Mouse (Mus musculus) limb, embryonic 12.5 days (tissue): ENCODE data around the gene Thada. TPM values are rescaled to one million over a fixed set of nuclear protein-coding genes. Genes with fewer than 3 reads are reported as not detected.

Experiments
- ATAC-seq: fragments of 200-750 bp; cut with Nextera tagmentation; 2 replicates; pipeline ENCODE4 v1.8.0; 2017; ENCODE audit warnings: low read depth, moderate TSS enrichment; ENCODE audit not compliant: insufficient number of reproducible peaks, insufficient read depth, low FRiP score, low TSS enrichment
- H3K27ac ChIP-seq: fragments of 300-500 bp; sonication (generic); 2 replicates; pipeline ENCODE4 v1.5.1; 2016; ENCODE audit warnings: mild to moderate bottlenecking, moderate library complexity
- H3K27me3 ChIP-seq: fragments of 300-500 bp; sonication (generic); 2 replicates; pipeline ENCODE4 v1.6.1; 2016; ENCODE audit warnings: mild to moderate bottlenecking, moderate library complexity
- H3K36me3 ChIP-seq: fragments of 300-500 bp; sonication (generic); 2 replicates; pipeline ENCODE4 v1.6.1; 2016; ENCODE audit warnings: mild to moderate bottlenecking, moderate library complexity
- H3K4me1 ChIP-seq: fragments of 300-500 bp; sonication (generic); replicated peaks from 2 replicates; pipeline ENCODE4 v1.6.1; 2016
- H3K4me2 ChIP-seq: fragments of 300-500 bp; sonication (generic); 2 replicates; pipeline ENCODE4 v1.6.1; 2016; ENCODE audit warnings: mild to moderate bottlenecking, moderate library complexity
- H3K4me3 ChIP-seq: fragments of 300-500 bp; sonication (generic); replicated peaks from 2 replicates; pipeline ENCODE4 v1.5.1; 2016; ENCODE audit warnings: mild to moderate bottlenecking
- H3K9ac ChIP-seq: fragments of 300-500 bp; sonication (generic); replicated peaks from 2 replicates; pipeline ENCODE4 v1.6.1; 2016; ENCODE audit warnings: mild to moderate bottlenecking, moderate library complexity
- H3K9me3 ChIP-seq: fragments of 300-500 bp; sonication (generic); 2 replicates; pipeline ENCODE4 v1.6.1; 2016; ENCODE audit warnings: mild to moderate bottlenecking, moderate library complexity
- WGBS: fragments of 180-500 bp; shearing (Covaris S2); methylation state at CpG from one replicate; pipeline ENCODE4 v1.1.7; 2016; 5-methylcytosine and 5-hydroxymethylcytosine counted together
- polyA plus RNA-seq: library from polyadenylated mRNA; unstranded; fragments of >200 nt; fragmentation: Nextera tagmentation; extraction: Ambion mirVana; gene quantifications from 2 replicates; pipeline ENCODE4 v1.2.1, GENCODE M21; 2016

The Thada gene
- polyA plus RNA-seq, 1 experiment from 2014 or later = 15.3 TPM

- ATAC-seq = no peak
- H3K4me1 ChIP-seq = peaks cover 49% of the 10 kb centered on the region
- no peak overlapping the region for H3K27ac ChIP-seq
- peaks cover 34% of the 10 kb centered on the region for H3K27me3 ChIP-seq
- no peak overlapping the region for H3K9ac ChIP-seq
- no peaks in the 10 kb centered on the region for H3K36me3 ChIP-seq
- no peak overlapping the region for H3K4me2 ChIP-seq
- H3K9me3 ChIP-seq = no peaks in the 10 kb centered on the region
- H3K4me3 ChIP-seq = no peak overlapping the region
- 26% methylated on average over 19 of the region's 19 CpGs for whole genome bisulfite sequencing
These were observed 309.0 kb downstream of the Thada start for GRCm38 (mm10) chr17:84156748-84157742.

- no peak for ATAC-seq
- Histone ChIP-seq H3K9me3 (no peaks in the 10 kb centered on the region), H3K36me3 (no peaks in the 10 kb centered on the region), H3K9ac (no peak overlapping the region), H3K27ac (no peak overlapping the region), H3K4me2 (no peak overlapping the region), H3K27me3 (peaks cover 34% of the 10 kb centered on the region), H3K4me3 (no peak overlapping the region), H3K4me1 (peaks cover 46% of the 10 kb centered on the region)
- 28% methylated on average over 13 of the region's 13 CpGs for WGBS
These were observed 309.8 kb downstream of the Thada start for GRCm38 (mm10) chr17:84156227-84156573.

GRCm38 (mm10) chr17:84155516-84156226 is 310.3 kb downstream of the Thada start:
- no peak overlapping the region for H3K27ac ChIP-seq
- peaks cover 40% of the 10 kb centered on the region for H3K4me1 ChIP-seq
- H3K36me3 ChIP-seq = no peaks in the 10 kb centered on the region
- peaks cover 34% of the 10 kb centered on the region for H3K27me3 ChIP-seq
- H3K9ac ChIP-seq = no peak overlapping the region
- no peak for ATAC-seq
- H3K4me3 ChIP-seq = no peak overlapping the region
- no peak overlapping the region for H3K4me2 ChIP-seq
- WGBS = 76% methylated on average over 8 of the region's 8 CpGs
- H3K9me3 ChIP-seq = no peaks in the 10 kb centered on the region

GRCm38 (mm10) chr17:84155029-84155338 is 311.0 kb downstream of the Thada start:
- Histone ChIP-seq H3K36me3 (no peaks in the 10 kb centered on the region), H3K4me3 (no peak overlapping the region), H3K9ac (no peak overlapping the region), H3K4me1 (peaks cover 43% of the 10 kb centered on the region), H3K9me3 (no peaks in the 10 kb centered on the region), H3K27ac (no peak overlapping the region), H3K4me2 (no peak overlapping the region), H3K27me3 (peaks cover 34% of the 10 kb centered on the region)
- ATAC-seq = no peak
- WGBS = 89% methylated on average over 6 of the region's 6 CpGs

GRCm38 (mm10) chr17:84154302-84155028 is 311.5 kb downstream of the Thada start:
- H3K9me3 ChIP-seq = no peaks in the 10 kb centered on the region
- H3K4me3 ChIP-seq = no peak overlapping the region
- H3K36me3 ChIP-seq = no peaks in the 10 kb centered on the region
- no peak for ATAC-seq
- H3K27ac ChIP-seq = no peak overlapping the region
- no peak overlapping the region for H3K4me2 ChIP-seq
- no peak overlapping the region for H3K9ac ChIP-seq
- H3K4me1 ChIP-seq = peaks cover 47% of the 10 kb centered on the region
- peaks cover 34% of the 10 kb centered on the region for H3K27me3 ChIP-seq
- WGBS = 75% methylated on average over 11 of the region's 11 CpGs

GRCm38 (mm10) chr17:84152976-84153786 is 312.8 kb downstream of the Thada start:
- 53% methylated on average over 12 of the region's 12 CpGs for WGBS
- Histone ChIP-seq H3K4me3 (no peak overlapping the region), H3K4me1 (peaks cover 52% of the 10 kb centered on the region), H3K27ac (no peak overlapping the region), H3K9me3 (no peaks in the 10 kb centered on the region), H3K27me3 (peaks cover 34% of the 10 kb centered on the region), H3K36me3 (no peaks in the 10 kb centered on the region), H3K9ac (no peak overlapping the region), H3K4me2 (no peak overlapping the region)
- no peak for ATAC-seq

GRCm38 (mm10) chr17:84152206-84152975 is 313.6 kb downstream of the Thada start:
- Histone ChIP-seq H3K27me3 (peaks cover 30% of the 10 kb centered on the region), H3K9ac (no peak overlapping the region), H3K4me3 (no peak overlapping the region), H3K9me3 (no peaks in the 10 kb centered on the region), H3K36me3 (no peaks in the 10 kb centered on the region), H3K4me1 (peaks cover 47% of the 10 kb centered on the region), H3K27ac (peak overlapping the region; percentile 46; the same call in 1 of the 2 replicates), H3K4me2 (no peak overlapping the region)
- 18% methylated on average over 6 of the region's 6 CpGs for WGBS
- no peak for ATAC-seq

GRCm38 (mm10) chr17:84151306-84151705 is 314.7 kb downstream of the Thada start:
- Histone ChIP-seq H3K27me3 (peaks cover 22% of the 10 kb centered on the region), H3K4me1 (peaks cover 47% of the 10 kb centered on the region), H3K4me3 (no peak overlapping the region), H3K9ac (no peak overlapping the region), H3K36me3 (no peaks in the 10 kb centered on the region), H3K4me2 (no peak overlapping the region), H3K27ac (no peak overlapping the region), H3K9me3 (no peaks in the 10 kb centered on the region)
- ATAC-seq = no peak
- 49% methylated on average over 6 of the region's 6 CpGs for WGBS

GRCm38 (mm10) chr17:84150291-84150690 is 315.7 kb downstream of the Thada start:
- H3K9ac ChIP-seq = no peak overlapping the region
- no peaks in the 10 kb centered on the region for H3K9me3 ChIP-seq
- H3K4me3 ChIP-seq = no peak overlapping the region
- no peak overlapping the region for H3K27ac ChIP-seq
- no peak for ATAC-seq
- H3K27me3 ChIP-seq = peaks cover 13% of the 10 kb centered on the region
- H3K36me3 ChIP-seq = no peaks in the 10 kb centered on the region
- 69% methylated on average over 8 of the region's 8 CpGs for WGBS
- no peak overlapping the region for H3K4me2 ChIP-seq
- H3K4me1 ChIP-seq = peaks cover 52% of the 10 kb centered on the region

- Histone ChIP-seq H3K4me3 (no peak overlapping the region), H3K36me3 (no peaks in the 10 kb centered on the region), H3K27me3 (peaks cover 13% of the 10 kb centered on the region), H3K27ac (peak overlapping the region; percentile 89; the same call in 1 of the 2 replicates), H3K4me1 (peaks cover 56% of the 10 kb centered on the region), H3K9ac (no peak overlapping the region), H3K4me2 (no peak overlapping the region), H3K9me3 (no peaks in the 10 kb centered on the region)
- WGBS = 59% methylated on average over 5 of the region's 5 CpGs
- no peak for ATAC-seq
These were observed 316.4 kb downstream of the Thada start for GRCm38 (mm10) chr17:84149566-84149965.
